Mouse (Mus musculus): ENCODE measurements around the gene Krba1.

The Krba1 gene

DNA sequence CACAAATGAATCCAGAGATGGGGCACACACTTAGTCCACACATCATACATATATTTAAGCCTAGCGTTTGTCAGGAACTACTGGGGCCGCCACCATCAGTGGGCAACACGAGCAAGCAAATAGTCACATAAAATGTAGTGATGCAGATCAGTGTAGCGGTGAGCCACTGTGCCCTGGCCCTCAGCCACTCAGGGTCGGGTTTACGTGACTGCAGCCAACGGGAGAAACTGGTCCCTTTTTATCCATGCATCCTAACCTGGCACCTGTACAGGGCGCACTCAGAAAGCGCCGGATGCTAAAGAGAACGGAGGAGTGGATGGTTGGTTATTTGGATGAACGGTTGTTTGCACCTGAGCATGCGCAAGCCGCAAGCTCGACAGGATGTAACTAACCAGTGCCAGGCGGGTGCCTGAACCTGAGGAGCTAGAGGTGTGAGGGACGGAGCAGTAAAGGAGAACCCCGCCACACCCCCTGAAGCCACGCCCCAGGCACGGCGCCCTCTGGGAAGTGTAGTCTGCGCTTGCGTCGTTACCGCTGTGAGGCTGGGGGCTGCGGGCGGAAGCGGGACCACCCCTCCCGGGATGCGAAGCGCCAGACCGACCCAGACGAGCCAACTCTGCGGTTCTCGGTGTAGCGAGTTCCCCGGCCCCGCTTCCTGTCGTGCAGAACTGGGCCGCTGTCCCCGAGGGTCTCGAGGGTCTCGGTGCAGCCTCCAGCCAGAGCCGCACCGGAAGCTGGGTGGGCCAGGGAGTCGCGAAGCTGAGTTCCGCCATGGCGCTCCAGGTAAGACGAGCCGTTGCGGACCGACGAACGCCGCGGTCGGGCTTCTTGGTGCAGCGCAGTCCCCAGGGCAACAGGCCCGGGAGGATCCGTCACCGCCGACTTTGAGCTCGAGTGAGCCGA is at the start of gene Krba1:
Gene Krba1, plus strand, starts transcription at position 482 of the 903 bp plus-strand sequence.
- DNase-seq (ENCODE audit: low read depth, low spot score): peak; percentile 97

DNA sequence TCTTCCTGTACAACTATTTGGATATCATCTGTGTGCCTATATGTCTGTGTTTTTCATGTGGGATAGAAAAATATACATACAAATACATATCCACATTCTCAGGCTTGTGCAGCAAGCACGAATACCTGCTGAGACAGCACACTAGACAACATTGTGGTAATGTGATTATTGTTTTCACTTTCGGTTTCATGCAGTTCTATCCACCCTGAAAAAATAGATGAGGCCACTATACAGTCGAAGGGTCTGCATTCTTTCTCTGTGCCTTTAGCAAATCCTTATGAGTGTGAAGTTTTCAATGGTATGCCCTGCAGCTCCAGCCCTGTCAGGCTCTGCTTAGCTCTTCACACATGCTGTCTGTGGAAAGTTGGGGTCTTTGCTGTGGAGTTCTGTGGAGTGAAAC is 36.5 kb upstream of the Krba1 start:
- no peak for DNase-seq (ENCODE audit: low read depth, low spot score)

DNA sequence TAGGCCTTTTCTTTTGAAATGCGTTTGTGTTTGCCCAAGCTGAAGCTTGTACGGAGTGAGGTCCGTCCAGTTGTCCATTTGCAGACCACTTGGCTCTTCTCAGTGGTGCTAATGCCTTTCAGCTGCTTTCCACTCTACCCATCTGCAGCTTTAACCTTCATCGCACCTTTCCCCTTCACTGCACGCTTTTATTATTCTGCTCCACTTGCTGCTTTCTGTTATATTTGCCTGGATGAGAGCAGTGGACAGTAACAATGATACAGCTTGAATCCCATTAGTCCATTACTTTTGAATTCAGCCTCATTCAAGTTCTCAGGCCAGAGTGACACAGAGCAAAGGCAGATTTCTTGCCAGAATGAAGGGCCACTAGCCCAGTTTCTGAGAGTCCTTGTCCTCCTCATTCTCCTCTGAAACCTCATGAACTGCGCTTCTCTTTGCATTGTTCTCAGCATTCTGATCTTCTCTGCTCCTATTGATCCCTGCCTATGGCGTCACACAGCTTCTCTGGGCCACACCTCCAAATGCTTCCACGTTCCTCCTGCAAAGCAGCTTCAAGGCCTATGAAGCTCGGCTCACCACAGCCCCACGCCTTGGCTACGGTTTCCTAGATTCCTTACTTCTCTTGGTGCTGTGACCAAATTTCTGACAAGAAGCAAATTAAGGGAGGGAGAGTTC is 28.9 kb upstream of the Krba1 start:
- no peak for DNase-seq (ENCODE audit: low read depth, low spot score)

DNA sequence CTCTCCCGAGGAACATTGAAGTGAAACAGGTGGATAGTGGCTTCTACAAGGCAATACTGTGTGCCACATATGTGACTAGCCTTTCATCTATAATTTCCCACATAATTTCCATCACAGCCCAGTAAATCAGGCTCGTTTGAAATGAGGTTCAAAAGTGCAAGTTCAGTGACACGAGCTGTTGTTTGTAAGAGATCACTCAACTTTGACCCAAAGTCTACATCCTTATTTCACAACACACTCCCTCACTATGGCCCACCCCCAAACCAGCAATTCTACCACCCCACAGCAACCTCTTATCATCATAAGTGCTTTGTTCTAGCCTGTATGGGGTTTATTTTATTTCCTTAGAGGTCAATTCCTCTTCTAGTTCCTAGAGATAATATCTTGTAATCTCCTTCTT is 7.2 kb upstream of the Krba1 start:
- no peak for DNase-seq (ENCODE audit: low read depth, low spot score)

DNA sequence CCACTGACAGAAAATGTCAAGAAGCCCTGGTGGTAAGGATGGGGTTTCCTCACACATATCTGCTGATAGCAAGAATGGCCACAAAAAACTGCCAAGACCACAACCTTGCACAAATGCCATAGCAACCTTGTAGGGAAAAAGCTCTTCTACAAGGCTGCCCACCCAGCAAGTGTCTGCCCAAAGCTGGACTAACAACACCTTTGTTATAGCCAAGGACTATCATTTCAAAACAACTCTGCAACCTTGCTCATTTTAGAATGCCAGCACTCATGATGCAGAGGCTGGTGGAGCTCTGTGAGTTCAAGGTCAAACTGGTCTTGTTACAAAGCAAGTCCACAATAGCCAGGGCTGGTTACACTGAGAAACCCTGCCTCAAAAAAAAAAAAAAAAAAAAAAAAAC is 1.6 kb upstream of the Krba1 start:
- no peak for DNase-seq (ENCODE audit: low read depth, low spot score)

DNA sequence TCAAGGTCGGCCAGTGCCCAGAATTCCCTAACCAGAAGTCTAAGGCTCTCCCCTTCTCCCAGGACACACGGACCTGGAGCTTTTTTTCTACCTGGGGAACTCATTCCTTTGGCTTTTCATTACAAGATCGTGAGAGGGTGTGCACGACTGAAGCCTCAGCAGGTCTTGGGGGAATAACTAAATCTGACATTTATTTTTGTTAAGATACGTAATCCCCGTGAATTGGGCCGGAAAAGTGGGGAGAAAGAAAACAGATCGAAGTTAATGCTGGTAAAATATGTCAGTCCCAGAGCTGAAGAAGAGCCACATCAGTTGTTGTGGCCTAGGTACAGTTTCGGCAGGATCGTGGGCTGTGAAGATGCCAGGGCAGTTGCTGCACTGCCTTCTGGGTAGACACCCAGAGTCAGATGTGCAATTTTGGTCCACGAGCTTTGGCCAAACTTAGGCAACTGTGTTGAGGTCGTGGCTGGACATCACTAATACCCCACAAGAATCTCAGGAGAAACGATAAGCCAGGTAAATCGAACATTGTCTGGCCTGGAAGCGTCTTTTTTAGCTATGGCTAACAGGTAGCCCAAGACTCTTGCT is 716 bp downstream of the Krba1 start:
- no peak for DNase-seq (ENCODE audit: low read depth, low spot score)

DNA sequence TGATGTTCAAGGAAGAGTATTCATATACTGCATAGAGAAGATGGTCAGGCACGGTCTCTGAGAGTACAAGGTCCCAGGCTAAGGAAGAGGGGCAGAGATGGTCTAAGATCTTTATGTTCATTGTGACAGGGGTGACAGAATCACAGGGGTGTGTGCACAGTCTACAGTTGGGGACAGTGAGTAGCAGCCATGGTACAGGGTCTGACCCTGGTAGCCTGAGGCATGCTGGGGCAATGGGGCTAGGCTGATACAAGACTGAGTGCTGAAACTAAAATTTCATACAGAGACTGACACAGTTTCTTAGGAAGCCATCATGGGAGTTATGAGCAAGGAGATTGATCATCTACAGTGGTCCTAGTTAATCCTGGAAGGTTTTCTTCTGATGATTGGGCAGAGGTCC is 1.3 kb downstream of the Krba1 start:
- no peak for DNase-seq (ENCODE audit: low read depth, low spot score)

DNA sequence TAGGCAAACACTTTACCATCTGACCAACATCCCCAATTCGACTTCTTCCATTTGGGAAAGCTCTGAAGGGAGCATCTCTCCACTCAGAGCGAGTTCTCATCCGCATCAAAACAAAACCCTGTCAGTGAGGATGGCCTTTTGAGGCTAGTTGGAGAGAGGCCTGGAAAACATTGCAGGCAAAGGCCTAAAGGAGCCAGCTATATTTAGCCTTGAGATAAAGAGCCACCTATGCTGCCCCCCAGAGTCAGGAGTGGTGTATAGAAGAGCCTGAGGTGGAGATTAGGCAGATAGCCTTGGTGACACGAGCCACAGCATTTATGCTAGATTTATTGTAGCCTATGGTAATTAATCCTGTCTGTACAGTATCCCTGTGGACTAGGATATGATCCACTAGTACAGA is 1.9 kb downstream of the Krba1 start:
- peak; percentile 34 for DNase-seq (ENCODE audit: low read depth, low spot score)

DNA sequence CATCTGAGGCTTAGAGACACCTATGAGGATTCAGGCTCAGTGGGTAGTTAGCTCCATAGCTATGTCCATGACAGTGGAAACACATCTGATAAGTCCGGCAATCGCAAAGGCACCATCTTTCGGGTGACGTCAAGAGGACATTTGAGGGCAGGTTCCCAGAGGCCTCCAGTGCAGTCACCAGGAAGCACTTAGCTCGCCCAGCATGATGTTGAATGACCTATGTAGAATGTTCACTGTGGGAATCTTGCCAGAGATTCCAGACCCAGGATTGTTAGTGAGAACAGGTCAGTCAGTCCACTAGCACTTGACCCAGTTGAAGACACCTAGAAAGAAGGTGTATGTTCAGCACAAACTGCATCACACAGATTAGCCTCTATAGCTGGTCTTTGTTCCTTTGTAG is 4.5 kb downstream of the Krba1 start:
- no peak for DNase-seq (ENCODE audit: low read depth, low spot score)

DNA sequence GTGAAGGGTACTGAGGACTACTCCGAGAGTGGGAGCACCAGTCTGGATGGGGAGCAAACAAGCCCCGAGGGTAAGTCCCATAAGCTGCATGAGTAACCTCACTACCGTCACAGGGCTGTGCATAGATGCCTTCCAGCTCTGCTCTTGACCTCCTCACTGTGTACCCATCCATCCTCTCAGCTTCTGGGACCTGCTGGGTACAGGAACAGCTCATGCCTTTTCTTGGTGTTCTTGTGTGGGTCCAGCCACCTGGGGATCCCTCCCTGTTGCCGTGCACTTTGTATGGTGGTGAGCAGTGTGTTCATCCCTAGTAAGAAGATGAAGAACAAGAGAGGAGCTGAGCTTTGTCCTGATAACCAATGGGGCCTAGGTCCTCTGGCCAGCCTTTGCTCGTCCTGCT is 8.7 kb downstream of the Krba1 start:
- DNase-seq (ENCODE audit: low read depth, low spot score): no peak

DNA sequence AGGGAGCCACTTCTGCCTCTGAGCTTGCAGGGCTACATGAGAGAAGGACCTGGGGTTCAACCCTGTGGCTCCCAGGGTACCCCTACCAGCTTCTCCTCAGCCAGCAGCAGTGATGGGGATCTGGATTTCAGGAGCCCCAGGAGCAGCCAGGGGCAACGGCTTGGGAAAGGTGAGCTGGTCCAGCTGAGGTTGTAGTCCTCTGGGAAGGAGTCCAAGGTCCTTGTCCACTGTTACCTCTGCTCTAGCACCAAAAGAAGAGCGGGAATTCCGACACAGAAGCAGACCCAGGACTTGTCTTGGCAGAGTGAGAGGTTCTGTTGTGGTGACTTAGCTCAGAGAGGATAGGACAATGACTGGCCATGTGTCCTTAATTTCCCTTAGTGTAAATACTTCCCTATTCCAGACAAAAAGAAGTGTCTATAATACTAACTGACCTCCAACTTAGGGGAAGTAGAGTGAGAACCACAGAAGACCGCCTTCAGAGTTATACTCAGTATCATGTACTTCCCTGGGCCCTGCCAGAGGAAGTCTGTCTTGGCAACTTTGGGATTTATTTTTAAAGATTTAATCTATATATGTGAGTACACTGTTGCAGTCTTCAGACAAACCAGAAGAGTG is 14.4 kb downstream of the Krba1 start:
- no peak for DNase-seq (ENCODE audit: low read depth, low spot score)

DNA sequence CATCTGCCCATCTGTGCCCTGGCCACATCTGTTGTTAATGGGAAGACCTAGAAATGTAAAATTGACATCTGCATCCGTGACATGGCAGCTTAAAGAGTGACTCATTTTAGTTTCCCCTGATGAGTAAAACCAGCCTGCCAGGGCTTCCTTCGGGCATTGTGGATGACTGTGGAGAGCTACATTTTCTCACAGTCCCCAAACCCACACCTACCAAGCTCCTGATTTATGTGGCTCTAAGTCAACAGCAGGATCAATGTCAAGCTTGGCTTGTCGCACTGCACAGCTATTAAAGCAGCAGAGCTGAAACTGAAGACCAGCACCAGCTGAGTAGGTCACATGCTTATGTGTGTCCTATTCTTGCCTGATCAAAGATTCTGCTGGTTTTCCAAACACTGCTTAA is 15.2 kb downstream of the Krba1 start:
- DNase-seq (ENCODE audit: low read depth, low spot score): no peak

DNA sequence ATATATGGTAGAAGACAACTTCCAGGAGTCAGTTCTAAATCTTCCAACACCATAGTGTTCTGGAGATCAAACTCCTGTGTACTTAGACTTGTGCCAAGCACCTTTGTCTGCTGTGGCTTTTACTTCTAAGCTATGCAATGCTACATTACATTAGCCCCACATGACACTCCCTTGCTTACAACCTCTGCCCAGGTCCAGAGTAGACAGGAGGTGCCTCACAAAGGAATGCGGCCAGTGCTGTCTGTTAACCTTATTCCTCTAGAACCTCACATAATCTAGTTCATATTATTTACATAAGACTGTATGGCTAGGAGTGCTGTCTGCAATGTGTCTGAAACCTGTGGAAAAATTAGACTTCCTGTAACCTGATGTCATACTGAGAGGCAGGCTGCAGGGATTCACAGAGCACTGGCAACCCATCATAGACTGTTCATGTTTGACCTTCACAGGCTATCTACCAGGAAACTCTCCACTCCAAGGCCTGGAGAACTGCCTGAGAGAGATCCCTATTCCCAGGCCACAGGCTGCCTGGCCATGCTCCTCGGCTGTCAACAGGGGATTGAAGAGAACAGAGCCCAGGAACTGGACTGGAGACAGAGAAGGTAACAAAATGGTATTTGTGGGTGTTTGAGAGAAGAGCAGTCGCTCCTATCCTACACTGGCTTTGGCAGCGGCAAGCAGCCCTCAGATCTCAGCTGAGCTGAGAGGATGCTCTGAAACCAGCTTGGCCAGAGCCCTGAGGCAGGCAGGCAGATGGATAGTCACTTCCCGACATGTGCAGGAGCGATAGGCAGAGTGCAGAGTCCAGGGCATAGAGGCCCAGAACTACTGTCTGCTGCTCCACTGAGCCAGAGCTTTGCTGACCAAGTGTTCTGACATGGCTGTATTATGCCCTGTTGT is 16.1 kb downstream of the Krba1 start:
- DNase-seq (ENCODE audit: low read depth, low spot score): no peak

DNA sequence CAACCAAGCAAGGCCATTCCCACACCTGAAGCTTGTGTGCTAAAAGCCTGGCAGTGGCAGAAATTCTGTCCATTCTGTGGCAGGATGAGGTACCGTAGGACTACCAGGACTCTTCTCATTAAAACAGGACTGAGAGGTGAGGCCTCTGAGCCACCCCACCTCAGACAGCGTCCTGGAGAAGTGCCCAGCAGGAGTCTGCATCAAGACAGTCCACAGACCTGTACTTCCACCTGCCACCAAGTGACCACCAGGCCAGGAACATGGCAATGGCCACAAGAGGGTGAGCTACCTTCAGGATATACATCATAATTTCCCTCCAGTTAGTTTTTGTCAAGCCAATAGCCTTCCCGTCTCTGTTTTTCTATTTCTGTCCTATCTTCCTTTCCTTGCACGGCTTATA is 16.8 kb downstream of the Krba1 start:
- DNase-seq (ENCODE audit: low read depth, low spot score): no peak

DNA sequence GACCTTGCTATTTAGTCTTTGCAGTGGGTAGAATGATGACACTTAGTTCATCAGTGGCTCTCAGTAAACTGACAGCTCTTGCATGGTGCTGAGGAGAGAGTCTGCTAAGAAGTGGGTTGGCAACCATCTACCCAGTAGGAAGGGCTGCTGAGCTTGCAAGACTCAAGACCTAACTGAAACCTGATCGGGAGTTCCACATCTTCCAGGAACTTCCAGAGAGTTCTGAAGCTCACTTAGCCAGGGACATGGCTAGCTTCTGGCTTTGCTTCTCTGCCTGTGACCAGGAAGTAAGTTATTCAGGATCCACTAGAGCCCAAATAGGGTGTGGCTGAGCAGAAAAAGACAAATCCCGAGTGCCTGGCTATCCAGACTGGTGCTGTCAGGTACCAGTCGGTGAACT is 17.3 kb downstream of the Krba1 start:
- DNase-seq (ENCODE audit: low read depth, low spot score): no peak

DNA sequence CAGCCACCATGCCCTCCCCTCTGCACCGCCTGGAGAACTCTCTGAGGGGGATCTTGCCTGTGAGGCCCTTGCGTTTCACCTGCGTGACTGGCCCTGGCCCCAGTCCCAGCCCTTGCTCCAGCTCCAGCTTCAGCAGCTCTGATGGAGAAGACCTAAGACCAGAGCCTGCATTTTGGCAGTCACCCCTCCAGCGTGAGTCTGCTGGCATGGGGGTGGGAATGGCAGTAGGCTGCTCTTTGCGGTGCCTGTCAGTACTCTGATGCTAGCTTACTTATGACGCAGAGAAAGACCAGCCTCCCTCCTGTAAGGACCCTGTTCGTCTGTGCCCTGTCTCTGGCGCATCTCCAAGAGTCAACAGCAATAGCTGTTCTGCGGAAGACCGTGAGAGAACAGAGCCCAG is 17.7 kb downstream of the Krba1 start:
- no peak for DNase-seq (ENCODE audit: low read depth, low spot score)

DNA sequence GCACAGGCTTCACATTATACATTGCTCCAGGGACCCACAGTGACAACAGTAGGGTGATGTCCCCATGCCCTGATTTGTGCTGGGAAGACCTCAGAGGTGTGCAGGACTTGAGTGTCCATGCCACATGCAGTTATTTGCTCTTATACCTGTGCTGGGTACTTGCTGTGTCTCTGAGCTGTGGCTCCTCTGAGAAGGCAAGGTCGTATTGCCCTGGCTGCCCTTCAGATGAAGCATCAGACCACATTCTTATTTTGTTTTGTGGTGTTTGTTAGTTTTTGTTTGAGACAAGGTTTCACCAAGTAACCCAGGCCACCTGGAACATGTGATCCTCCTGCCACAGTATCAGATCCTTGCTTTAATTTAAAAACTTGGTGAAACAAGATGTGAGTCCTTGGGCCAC is 19.5 kb downstream of the Krba1 start:
- no peak for DNase-seq (ENCODE audit: low read depth, low spot score)

DNA sequence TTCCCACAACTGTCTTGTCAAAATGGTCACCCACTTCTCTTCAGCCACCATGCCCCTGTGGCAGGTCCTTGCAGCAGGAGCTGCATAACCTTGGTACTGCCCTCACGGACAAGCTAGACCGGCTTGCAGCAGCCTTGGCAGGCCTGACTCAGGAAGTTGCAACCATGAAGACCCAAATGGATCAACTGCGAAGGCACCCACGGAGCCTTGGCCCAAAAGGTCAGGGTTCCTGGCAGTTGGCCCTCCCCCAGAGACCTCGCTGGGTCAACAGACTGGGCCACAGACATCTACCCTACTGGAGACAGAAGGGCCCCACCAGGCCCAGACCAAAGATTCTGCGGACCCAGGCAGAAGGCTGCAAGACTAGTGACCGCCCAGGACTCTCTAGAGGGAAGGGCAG is 20.2 kb downstream of the Krba1 start:
- no peak for DNase-seq (ENCODE audit: low read depth, low spot score)

DNA sequence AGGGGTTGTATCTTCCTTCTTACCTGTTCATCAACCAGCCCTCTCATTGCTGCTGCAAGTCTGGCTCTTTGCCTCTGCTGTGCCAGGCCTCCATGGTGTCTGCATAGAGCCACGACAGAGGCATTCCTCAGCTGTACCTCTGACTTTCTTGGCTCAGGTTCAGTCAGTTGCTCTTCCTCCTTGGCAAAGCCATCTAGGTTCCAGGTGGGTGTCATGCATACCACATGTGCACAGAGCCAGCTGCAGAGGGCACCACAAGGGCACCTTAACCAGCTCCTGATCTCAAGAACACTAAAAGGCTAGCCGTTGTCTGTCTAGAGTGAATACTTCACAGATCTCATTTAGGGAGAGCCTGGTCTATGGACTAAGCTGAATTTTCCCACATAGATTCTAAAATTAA is 21.1 kb downstream of the Krba1 start:
- DNase-seq (ENCODE audit: low read depth, low spot score): no peak

DNA sequence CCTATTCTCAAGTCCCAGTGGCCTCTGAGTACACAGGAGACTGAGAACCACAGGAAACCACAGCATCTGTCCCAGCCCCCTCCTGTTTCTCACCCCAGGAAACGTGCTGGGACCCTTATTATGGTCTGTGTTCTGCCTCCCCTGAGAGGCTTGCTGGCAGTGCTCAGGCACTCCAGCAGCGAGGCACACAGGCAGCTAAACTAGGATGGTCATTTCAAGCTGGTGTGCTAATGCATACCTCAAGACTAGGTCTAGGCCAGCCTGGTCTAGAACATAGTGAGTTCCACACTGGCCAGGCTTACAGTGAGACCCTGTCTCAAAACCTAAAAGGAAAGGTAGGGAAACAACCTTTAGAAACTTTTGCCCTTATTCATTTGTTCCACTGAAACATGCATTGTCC is 25.3 kb downstream of the Krba1 start:
- DNase-seq (ENCODE audit: low read depth, low spot score): no peak

DNA sequence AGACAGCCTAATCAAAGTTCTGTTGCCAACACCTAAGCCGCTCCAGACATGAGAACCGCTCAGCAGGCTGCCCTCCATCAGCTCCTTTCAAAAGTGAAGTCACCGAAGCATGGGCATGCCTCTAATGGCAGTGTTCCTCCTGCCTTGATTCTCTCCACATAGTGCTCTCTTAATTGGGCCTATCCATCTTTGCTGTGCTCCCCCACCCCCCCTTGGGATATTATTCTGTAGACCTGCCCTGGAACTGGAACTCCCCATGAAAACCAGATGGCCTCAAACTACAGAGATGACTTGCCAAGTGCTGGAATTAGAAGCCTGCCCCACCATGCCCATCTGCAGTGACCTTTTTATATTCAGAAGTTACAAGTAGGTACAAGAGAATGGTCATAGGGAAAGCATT is 27.9 kb downstream of the Krba1 start:
- no peak for DNase-seq (ENCODE audit: low read depth, low spot score)

All from ES-CJ7 (cell line).